Mouse (Mus musculus) monocyte, adult 5-6 weeks (primary cell): Measurements from ENCODE around the gene Atp6v0a4. TPM values are rescaled to one million over a fixed set of nuclear protein-coding genes. Genes with fewer than 3 reads are reported as not detected.

ENCODE experiments used
- ATAC-seq: fragments of 153-309, 156-312 bp; replicated peaks from 2 replicates; pipeline ENCODE4 v1.8.0; 2017; ENCODE audit warnings: mild to moderate bottlenecking; ENCODE audit not compliant: low TSS enrichment, insufficient number of reproducible peaks, severe bottlenecking, poor library complexity, low FRiP score
- total RNA-seq: library from RNA; stranded (forward); fragments of 200-1000, 200-491, 200-594 nt; gene quantifications from 3 replicates; pipeline ENCODE4 v1.2.3, GENCODE M21; 2017

Atp6v0a4 gene
- total RNA-seq, result not detected in 3 replicates

DNA sequence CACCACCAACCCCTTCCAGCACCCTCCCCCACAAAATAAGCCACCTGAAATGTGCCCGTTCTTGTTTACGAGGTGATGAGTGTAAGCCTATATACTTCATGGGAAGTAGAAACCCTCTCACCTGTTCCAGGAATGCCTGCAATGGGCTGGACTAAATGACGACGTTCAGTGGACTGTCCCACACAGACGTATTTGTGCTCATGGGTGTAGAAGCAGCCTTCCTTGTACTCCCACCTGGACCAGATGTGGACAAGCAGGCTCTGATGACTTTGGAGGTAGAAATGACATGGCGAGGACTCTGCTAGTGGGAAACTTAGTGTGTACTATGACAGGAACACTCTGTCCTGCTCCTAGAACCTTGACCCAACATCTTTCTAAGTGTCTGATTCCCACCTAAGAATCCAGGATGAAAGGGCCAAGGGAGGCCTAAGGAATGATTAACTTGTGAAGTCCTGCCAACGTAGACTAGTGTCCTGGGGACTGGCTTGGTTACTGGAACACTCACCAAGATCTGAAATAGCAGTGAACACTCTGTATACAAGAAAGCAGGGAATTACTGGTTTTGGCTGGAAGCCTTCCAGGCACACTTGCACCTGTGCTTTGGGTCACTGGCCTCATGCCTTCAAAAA, at the start of gene Atp6v0a4:
TSS of gene Atp6v0a4 (minus strand) at position 380 of the 629 bp plus-strand sequence.
- ATAC-seq, result no peak

- no peak for ATAC-seq
Observed at GRCm38 (mm10) chr6:38165385-38165784, 41.0 kb upstream of the Atp6v0a4 start.

DNA sequence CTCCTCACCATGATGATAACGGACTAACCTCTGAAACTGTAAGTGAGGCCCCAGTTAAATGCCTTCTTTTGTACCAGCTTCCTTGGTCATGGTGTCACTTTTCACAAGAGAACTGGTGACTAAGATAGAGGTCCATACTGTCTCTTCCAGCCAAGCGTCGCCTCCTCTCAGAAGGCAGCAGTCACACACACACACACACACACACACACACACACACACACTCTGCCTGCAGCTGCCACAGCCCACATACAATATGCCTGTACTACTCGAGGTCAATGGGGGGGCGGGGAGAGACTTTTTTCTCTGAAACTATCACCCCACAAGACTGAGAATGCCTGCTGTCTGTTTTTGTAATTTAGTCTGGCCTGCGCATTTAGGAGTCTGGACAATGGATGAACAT, 40.3 kb upstream of the Atp6v0a4 start:
- ATAC-seq, result no peak

GRCm38 (mm10) chr6:38162825-38163504, 38.6 kb upstream of the Atp6v0a4 start:
- ATAC-seq, result no peak

DNA sequence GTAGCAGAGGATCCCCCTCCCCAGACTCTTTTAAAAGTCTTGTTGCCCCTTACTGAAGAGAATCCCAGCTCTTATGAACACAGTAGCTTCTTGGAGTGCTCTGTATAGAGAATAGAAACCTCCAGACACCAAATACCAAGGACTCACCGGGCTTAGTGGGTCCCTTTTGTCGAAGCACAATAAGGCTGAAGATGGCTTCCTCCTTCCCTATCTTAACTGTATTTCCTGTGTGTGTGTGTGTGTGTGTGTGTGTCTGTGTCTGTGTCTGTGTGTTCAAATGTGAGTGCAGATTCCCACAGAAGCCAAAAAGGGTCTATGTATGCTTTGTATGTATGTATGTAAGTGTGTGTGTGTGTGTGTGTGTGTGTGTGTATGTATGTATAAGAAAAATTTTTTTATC, 36.2 kb upstream of the Atp6v0a4 start:
- no peak for ATAC-seq

GRCm38 (mm10) chr6:38160102-38160501, 35.7 kb upstream of the Atp6v0a4 start:
- ATAC-seq, result peak; percentile 50; the same call in 1 of the 2 replicates

DNA sequence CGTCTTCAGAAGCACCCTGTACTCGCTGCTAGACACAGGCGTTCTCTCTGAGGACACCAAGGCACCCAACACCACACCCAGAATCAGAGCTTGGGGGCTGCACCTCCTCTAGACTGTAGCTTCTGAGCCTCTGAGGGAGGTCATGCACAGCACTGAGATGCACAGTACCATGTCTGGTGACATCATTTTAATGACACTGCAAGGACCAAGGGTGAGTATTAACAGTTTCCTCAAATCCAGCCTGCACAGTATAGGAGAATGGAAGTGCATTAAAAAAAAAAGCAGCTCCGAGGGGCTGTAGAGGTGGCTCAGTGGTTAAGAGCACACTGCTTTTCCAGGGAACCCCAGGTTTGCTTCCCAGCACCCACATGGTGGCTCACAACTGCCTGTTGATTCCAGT, 35.2 kb upstream of the Atp6v0a4 start:
- no peak for ATAC-seq

GRCm38 (mm10) chr6:38157925-38158324, 33.5 kb upstream of the Atp6v0a4 start:
- ATAC-seq, result no peak

- no peak for ATAC-seq
Observed at GRCm38 (mm10) chr6:38156204-38156603, 31.8 kb upstream of the Atp6v0a4 start.

DNA sequence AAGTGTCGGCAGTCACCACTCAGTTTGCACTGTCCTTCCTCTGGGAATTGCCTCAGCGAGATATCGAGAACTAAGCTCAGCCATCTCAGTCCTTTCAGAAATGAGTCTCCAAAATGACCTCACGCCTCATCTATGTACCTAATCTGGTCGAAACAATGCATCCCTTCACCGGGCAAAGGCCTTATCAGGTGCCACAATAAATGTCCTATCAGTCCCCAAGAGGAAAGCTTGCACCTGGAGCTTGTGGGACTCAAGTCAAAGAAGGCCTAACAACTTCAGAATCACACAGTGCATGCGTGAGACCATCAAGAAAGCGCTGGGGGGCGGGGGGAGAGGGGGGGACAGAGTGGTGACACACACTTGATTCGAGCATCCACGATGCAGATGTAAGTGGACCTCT, 27.9 kb upstream of the Atp6v0a4 start:
- ATAC-seq, result no peak

DNA sequence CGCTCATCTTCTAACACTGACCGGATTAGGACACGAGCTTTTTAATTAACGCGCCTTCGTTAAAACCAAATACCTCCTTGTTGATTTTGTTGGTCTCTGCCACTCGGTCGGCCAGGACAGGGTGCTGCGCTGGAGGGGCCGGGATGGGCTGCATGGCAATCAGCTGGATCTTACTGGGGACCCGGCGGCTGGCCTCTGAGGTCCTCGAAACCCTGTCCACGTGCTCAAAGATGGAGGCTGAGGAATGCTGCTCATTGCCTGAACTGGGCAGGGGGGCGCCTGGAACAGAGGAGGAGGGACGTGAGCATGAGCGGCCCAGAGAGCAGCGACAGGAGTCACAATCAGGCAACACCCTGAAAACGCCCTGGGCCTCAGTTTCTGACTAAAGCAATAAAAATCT, 25.1 kb upstream of the Atp6v0a4 start:
- ATAC-seq, result no peak

DNA sequence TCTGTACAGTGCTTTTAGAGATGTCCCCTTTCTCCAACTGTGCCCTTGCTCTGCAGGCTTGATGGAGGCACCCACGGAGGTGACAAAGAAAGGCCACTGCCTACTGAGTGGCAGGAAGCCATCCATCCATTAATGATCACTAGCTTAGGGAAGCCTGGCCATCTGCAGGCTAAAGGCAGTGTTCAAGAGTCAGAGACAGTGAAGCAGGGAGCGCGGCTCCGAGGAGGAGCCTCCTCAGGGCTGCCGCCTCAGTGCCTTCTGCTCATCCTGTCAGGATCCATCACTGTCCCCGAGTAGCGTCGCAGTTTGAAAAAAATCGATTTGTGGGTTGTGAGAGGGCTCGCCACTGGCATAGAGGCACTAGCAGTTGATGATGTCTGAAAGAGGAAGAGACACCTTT, 24.2 kb upstream of the Atp6v0a4 start:
- ATAC-seq, result no peak

GRCm38 (mm10) chr6:38147301-38147700, 22.9 kb upstream of the Atp6v0a4 start:
- no peak for ATAC-seq

- no peak for ATAC-seq
Observed at GRCm38 (mm10) chr6:38145463-38146065, 21.2 kb upstream of the Atp6v0a4 start.

GRCm38 (mm10) chr6:38144161-38144998, 20.0 kb upstream of the Atp6v0a4 start:
- no peak for ATAC-seq

GRCm38 (mm10) chr6:38140402-38140801, 16.0 kb upstream of the Atp6v0a4 start:
- ATAC-seq, result no peak

- no peak for ATAC-seq
Observed at GRCm38 (mm10) chr6:38139086-38139485, 14.7 kb upstream of the Atp6v0a4 start.

DNA sequence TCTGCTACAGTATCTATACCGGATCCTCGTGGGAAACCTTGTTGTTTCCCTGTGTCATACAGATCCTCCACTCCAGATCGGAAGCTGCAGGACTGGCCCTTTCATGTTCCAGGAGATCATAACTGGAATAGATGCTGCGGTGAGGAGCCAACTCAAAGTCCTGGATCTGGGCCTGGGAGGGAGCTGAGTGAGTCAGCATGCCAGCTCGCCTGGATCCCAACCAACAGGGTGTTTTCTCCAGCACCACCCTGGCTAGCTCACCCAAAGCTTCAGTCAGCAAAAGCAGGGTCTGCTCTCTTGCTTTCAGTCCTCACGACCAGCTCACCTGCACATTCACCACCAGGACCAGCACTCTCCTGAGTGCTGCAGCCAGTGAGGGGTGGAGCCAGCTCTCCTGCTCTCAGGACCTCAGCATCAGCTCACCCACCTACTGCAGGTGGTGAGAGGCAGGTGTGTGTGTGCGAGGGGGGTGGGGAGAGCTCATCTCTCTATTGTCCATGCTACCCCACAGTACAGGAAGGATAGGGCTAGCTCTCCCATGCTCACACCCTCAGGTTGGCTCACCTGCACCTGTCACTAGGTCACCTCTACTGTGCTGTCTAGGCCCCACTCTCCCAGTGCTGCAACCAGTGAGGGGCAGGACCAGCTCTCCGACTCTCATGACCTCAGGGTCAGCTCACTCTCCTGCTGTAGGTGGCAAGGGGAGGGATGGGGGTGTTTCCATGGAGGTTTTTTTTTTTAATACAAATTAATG, 10.6 kb upstream of the Atp6v0a4 start:
- no peak for ATAC-seq

DNA sequence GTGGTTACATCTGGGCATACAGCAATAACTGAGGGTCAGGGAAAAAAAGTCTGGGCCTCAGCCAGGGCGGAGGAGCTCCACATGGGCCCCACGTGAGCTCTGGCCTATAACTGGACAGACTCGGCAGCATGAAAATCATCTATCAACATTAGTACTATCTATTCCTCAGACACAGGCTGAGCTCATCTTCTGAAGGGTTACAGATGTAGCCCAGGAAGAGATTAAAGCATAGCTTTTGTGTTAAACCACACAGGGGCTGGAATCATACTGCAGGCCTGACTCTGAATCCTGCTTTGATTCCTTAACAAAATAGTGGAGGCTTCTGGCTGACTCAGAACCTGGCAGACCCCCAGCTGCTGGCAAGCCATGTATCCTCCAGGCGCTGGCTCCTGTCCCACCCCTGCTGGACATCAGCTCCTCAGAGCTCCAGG, 7.4 kb upstream of the Atp6v0a4 start:
- ATAC-seq, result no peak
